Mouse (Mus musculus) heart, adult 2 months (tissue): ENCODE measurements at regions not wholly inside any gene's neighbourhood (a gene's known extent, or its start where the extent isn't known, plus 50 kb on each side); places are given as distances from the start of the nearest gene placed in this dataset.

Source experiments
- DNase-seq, 2 experiments: peaks; one replicate each; pipeline ENCODE4 v3.0.0; 2021
- H3K27ac ChIP-seq: fragments of 200-600 bp; 2 replicates; pipeline ENCODE4 v1.8.1; 2022
- H3K27me3 ChIP-seq: fragments of 200-500 bp; 2 replicates; pipeline ENCODE4 v1.6.1; 2012; ENCODE audit warnings: mild to moderate bottlenecking, low read length, inconsistent platforms, mixed read lengths; ENCODE audit not compliant: control insufficient read depth, insufficient read depth
- H3K36me3 ChIP-seq: fragments of 200-500 bp; 2 replicates; pipeline ENCODE4 v1.6.1; 2012; ENCODE audit warnings: low read length, inconsistent platforms; ENCODE audit not compliant: control insufficient read depth, insufficient read depth
- H3K4me1 ChIP-seq: fragments of 200-500 bp; 2 replicates; pipeline ENCODE4 v1.6.1; 2011; ENCODE audit warnings: low read length; ENCODE audit not compliant: control insufficient read depth, insufficient read depth
- H3K4me3 ChIP-seq: fragments of 200-600 bp; 2 replicates; pipeline ENCODE4 v1.8.1; 2022
- H3K79me2 ChIP-seq: fragments of 200-500 bp; replicated peaks from 2 replicates; pipeline ENCODE4 v1.6.1; 2012; ENCODE audit warnings: mild to moderate bottlenecking, inconsistent platforms, low read length, moderate library complexity, mixed read lengths; ENCODE audit not compliant: control insufficient read depth, insufficient read depth
- H3K9ac ChIP-seq: fragments of 200-500 bp; 2 replicates; pipeline ENCODE4 v1.6.1; 2012; ENCODE audit warnings: low read depth, mild to moderate bottlenecking, control low read depth, inconsistent platforms, low read length, mixed read lengths
- CTCF ChIP-seq: fragments of 200-600 bp; IDR thresholded peaks from 2 replicates; pipeline ENCODE4 v1.8.1; 2022; ENCODE audit warnings: antibody characterized with exemption, mild to moderate bottlenecking, moderate library complexity
- EP300 ChIP-seq: fragments of 200-500 bp; IDR thresholded peaks from 2 replicates; pipeline ENCODE4 v1.6.1; 2011; ENCODE audit warnings: low read depth, low read length, control low read depth; ENCODE audit not compliant: insufficient read depth
- POLR2A ChIP-seq: fragments of 200-500 bp; IDR thresholded peaks from 2 replicates; pipeline ENCODE4 v1.6.1; 2011; ENCODE audit warnings: mild to moderate bottlenecking, low read depth, low read length, control low read depth; ENCODE audit not compliant: insufficient read depth
- WGBS: fragments of 180-500 bp; shearing (Covaris S2); methylation state at CpG from one replicate; pipeline ENCODE4 v1.1.7; 2018; 5-methylcytosine and 5-hydroxymethylcytosine counted together
- intact Hi-C: fragments of 180-260 bp; cut with DNase I; formaldehyde crosslinking; loops from one replicate; pipeline ENCODE4 v1.15.1; 2025

- H3K36me3 ChIP-seq, result no peaks in the 10 kb centered on the region
- DNase-seq, result no peak
- WGBS, result 93% methylated on average over 3 of the region's 3 CpGs
- no peak overlapping the region for H3K9ac ChIP-seq
- H3K4me1 ChIP-seq, result no peaks in the 10 kb centered on the region
- H3K27me3 ChIP-seq, result no peaks in the 10 kb centered on the region; the same call in 1 of the 2 replicates
- no peaks in the 10 kb centered on the region for H3K79me2 ChIP-seq
- TF ChIP-seq EP300, result no peak
- TF ChIP-seq POLR2A, result no peak
- no peak for TF ChIP-seq CTCF
- intact Hi-C loops, result no loop called here
- H3K27ac ChIP-seq, result no peak overlapping the region
- H3K4me3 ChIP-seq, result no peak overlapping the region
Observed at GRCm38 (mm10) chr5:132881170-132881569, 338.0 kb upstream of the Auts2 start.

GRCm38 (mm10) chr5:132876336-132876840, 333.2 kb upstream of the Auts2 start:
- H3K27ac ChIP-seq, result no peak overlapping the region
- no peak for DNase-seq
- H3K79me2 ChIP-seq, result no peaks in the 10 kb centered on the region
- no peak overlapping the region for H3K9ac ChIP-seq
- H3K27me3 ChIP-seq, result no peaks in the 10 kb centered on the region
- intact Hi-C loops, result no loop called here
- no peak overlapping the region for H3K4me3 ChIP-seq
- WGBS, result 51% methylated on average over 6 of the region's 6 CpGs
- TF ChIP-seq EP300, result no peak
- no peak for TF ChIP-seq CTCF
- TF ChIP-seq POLR2A, result no peak
- H3K36me3 ChIP-seq, result no peaks in the 10 kb centered on the region
- H3K4me1 ChIP-seq, result no peaks in the 10 kb centered on the region

GRCm38 (mm10) chr5:132858846-132859510, 315.8 kb upstream of the Auts2 start:
- Histone ChIP-seq H3K4me3 (no peak overlapping the region), H3K36me3 (no peaks in the 10 kb centered on the region), H3K27me3 (no peaks in the 10 kb centered on the region), H3K9ac (no peak overlapping the region), H3K4me1 (no peaks in the 10 kb centered on the region), H3K79me2 (no peaks in the 10 kb centered on the region), H3K27ac (no peak overlapping the region)
- TF ChIP-seq CTCF (no peak), POLR2A (no peak), EP300 (no peak)
- DNase-seq, result no peak
- 84% methylated on average over 5 of the region's 5 CpGs for WGBS
- intact Hi-C loops, result no loop called here

- H3K9ac ChIP-seq, result no peak overlapping the region
- no peak for DNase-seq
- no peak for TF ChIP-seq POLR2A
- no peak overlapping the region for H3K4me3 ChIP-seq
- H3K4me1 ChIP-seq, result no peaks in the 10 kb centered on the region
- 51% methylated on average over 4 of the region's 4 CpGs for WGBS
- no peaks in the 10 kb centered on the region for H3K27me3 ChIP-seq
- intact Hi-C loops, result no loop called here
- no peaks in the 10 kb centered on the region for H3K79me2 ChIP-seq
- no peaks in the 10 kb centered on the region for H3K36me3 ChIP-seq
- H3K27ac ChIP-seq, result no peak overlapping the region
Observed at GRCm38 (mm10) chr5:132855619-132856510, 312.7 kb upstream of the Auts2 start.

- 86% methylated on average over 6 of the region's 6 CpGs for WGBS
- no peak overlapping the region for H3K9ac ChIP-seq
- DNase-seq, result no peak
- H3K79me2 ChIP-seq, result no peaks in the 10 kb centered on the region
- no peaks in the 10 kb centered on the region for H3K27me3 ChIP-seq
- TF ChIP-seq EP300 (no peak), CTCF (no peak), POLR2A (no peak)
- H3K27ac ChIP-seq, result no peak overlapping the region
- H3K4me3 ChIP-seq, result no peak overlapping the region
- intact Hi-C loops, result no loop called here
- no peaks in the 10 kb centered on the region for H3K36me3 ChIP-seq
- no peaks in the 10 kb centered on the region for H3K4me1 ChIP-seq
Observed at GRCm38 (mm10) chr5:132850770-132851169, 307.6 kb upstream of the Auts2 start.

GRCm38 (mm10) chr5:132848086-132848485, 304.9 kb upstream of the Auts2 start:
- H3K36me3 ChIP-seq, result no peaks in the 10 kb centered on the region
- H3K27ac ChIP-seq, result no peak overlapping the region
- no peak overlapping the region for H3K9ac ChIP-seq
- H3K4me3 ChIP-seq, result no peak overlapping the region
- TF ChIP-seq POLR2A (no peak), CTCF (no peak), EP300 (no peak)
- H3K79me2 ChIP-seq, result no peaks in the 10 kb centered on the region
- DNase-seq, result no peak
- 78% methylated on average over 3 of the region's 3 CpGs for WGBS
- intact Hi-C loops, result no loop called here
- H3K27me3 ChIP-seq, result no peaks in the 10 kb centered on the region
- no peaks in the 10 kb centered on the region for H3K4me1 ChIP-seq
